Mouse (Mus musculus) neural tube, embryonic 15.5 days (tissue): ENCODE measurements around the gene Retreg2. TPM values are rescaled to one million over a fixed set of nuclear protein-coding genes. Genes with fewer than 3 reads are reported as not detected.

Experiments
- ATAC-seq: fragments of 200-750 bp; cut with Nextera tagmentation; 2 replicates; pipeline ENCODE4 v1.8.0; 2017; ENCODE audit warnings: mild to moderate bottlenecking, moderate TSS enrichment, moderate library complexity; ENCODE audit not compliant: low FRiP score
- H3K27ac ChIP-seq: fragments of 300-500 bp; sonication (generic); replicated peaks from 2 replicates; pipeline ENCODE4 v1.5.1; 2015; ENCODE audit warnings: mild to moderate bottlenecking, inconsistent platforms
- H3K27me3 ChIP-seq: fragments of 300-500 bp; sonication (generic); replicated peaks from 2 replicates; pipeline ENCODE4 v1.6.1; 2015; ENCODE audit warnings: inconsistent platforms
- H3K36me3 ChIP-seq: fragments of 300-500 bp; sonication (generic); 2 replicates; pipeline ENCODE4 v1.6.1; 2015; ENCODE audit warnings: inconsistent platforms
- H3K4me1 ChIP-seq: fragments of 300-500 bp; sonication (generic); 2 replicates; pipeline ENCODE4 v1.6.1; 2015; ENCODE audit warnings: inconsistent platforms
- H3K4me2 ChIP-seq: fragments of 300-500 bp; sonication (generic); 2 replicates; pipeline ENCODE4 v1.6.1; 2015; ENCODE audit warnings: inconsistent platforms, mild to moderate bottlenecking, moderate library complexity
- H3K4me3 ChIP-seq: fragments of 300-500 bp; sonication (generic); replicated peaks from 2 replicates; pipeline ENCODE4 v1.5.1; 2015; ENCODE audit warnings: mild to moderate bottlenecking, inconsistent platforms
- H3K9ac ChIP-seq: fragments of 300-500 bp; sonication (generic); replicated peaks from 2 replicates; pipeline ENCODE4 v1.6.1; 2015; ENCODE audit warnings: mild to moderate bottlenecking, inconsistent platforms
- H3K9me3 ChIP-seq: fragments of 300-500 bp; sonication (generic); replicated peaks from 2 replicates; pipeline ENCODE4 v1.6.1; 2016; ENCODE audit warnings: inconsistent platforms
- WGBS: fragments of 180-500 bp; shearing (Covaris S2); methylation state at CpG from one replicate; pipeline ENCODE4 v1.1.7; 2015; ENCODE audit warnings: mixed read lengths; 5-methylcytosine and 5-hydroxymethylcytosine counted together
- polyA plus RNA-seq: library from polyadenylated mRNA; unstranded; fragments of >200 nt; fragmentation: Nextera tagmentation; extraction: Ambion mirVana; gene quantifications from 2 replicates; pipeline ENCODE4 v1.2.1, GENCODE M21; 2015

Retreg2 gene
- polyA plus RNA-seq, 1 experiment from 2014 or later: 140 TPM

GRCm38 (mm10) chr1:75179334-75180104 lies 36.9 kb downstream of the Retreg2 start:
- WGBS: 7% methylated on average over 23 of the region's 23 CpGs
- peak; percentile 48 for ATAC-seq

DNA sequence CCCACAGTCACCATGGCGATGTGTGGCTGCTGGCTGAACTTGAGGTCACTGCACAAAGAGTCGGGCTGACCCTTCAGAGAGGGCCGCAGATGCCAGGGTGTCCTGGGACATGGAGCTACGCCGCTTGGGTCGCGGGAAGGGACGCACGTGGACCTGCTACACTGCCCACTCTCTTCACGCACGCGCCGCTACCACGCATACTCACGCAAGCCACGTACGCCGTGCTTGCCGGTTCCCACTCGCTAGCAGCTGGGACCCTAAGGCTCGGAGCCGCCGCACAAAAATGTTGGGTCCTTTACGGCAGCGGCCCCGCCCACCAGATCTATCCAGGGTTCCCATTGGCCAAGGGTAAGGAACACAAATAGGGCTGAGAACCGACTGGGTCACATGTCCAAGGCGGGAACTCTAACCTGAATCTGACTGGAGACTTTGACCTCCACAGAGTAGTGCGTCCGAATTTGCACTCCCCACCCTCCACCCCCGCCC lies 37.6 kb downstream of the Retreg2 start, which contains the start of gene Abcb6:
Gene Abcb6, minus strand, starts transcription at position 288 of the 486 bp plus-strand sequence.
- no peaks in the 10 kb centered on the region for H3K9me3 ChIP-seq
- peak; percentile 94 for ATAC-seq
- H3K4me2 ChIP-seq: peak within 1 kb of the TSS; percentile 100
- no peaks in the 10 kb centered on the region for H3K27me3 ChIP-seq
- H3K36me3 ChIP-seq: peaks cover 64% of the 10 kb centered on the region
- H3K27ac ChIP-seq: peak within 1 kb of the TSS; percentile 74
- peak within 1 kb of the TSS; percentile 69 for H3K9ac ChIP-seq
- peak within 1 kb of the TSS; percentile 67 for H3K4me3 ChIP-seq
- WGBS: under 1% methylated on average over 31 of the region's 31 CpGs
- H3K4me1 ChIP-seq: peaks cover 30% of the 10 kb centered on the region

More at GRCm38 (mm10) chr1:75179334-75180104, 36.9 kb downstream of the Retreg2 start:
- peak overlapping the region; percentile 74 for H3K27ac ChIP-seq
- H3K9me3 ChIP-seq: no peaks in the 10 kb centered on the region
- peak overlapping the region; percentile 100 for H3K4me2 ChIP-seq
- peaks cover 30% of the 10 kb centered on the region for H3K4me1 ChIP-seq
- peaks cover 64% of the 10 kb centered on the region for H3K36me3 ChIP-seq
- H3K27me3 ChIP-seq: no peaks in the 10 kb centered on the region
- H3K9ac ChIP-seq: peak overlapping the region; percentile 69
- peak overlapping the region; percentile 67 for H3K4me3 ChIP-seq

GRCm38 (mm10) chr1:75180741-75181140 lies 38.2 kb downstream of the Retreg2 start:
- Histone ChIP-seq H3K27ac (no peak overlapping the region), H3K27me3 (no peaks in the 10 kb centered on the region), H3K9ac (no peak overlapping the region), H3K36me3 (peaks cover 64% of the 10 kb centered on the region), H3K9me3 (no peaks in the 10 kb centered on the region), H3K4me2 (peak overlapping the region; percentile 100), H3K4me3 (peak overlapping the region; percentile 67), H3K4me1 (peaks cover 30% of the 10 kb centered on the region)
- 39% methylated on average over 6 of the region's 7 CpGs for WGBS
- no peak for ATAC-seq

DNA sequence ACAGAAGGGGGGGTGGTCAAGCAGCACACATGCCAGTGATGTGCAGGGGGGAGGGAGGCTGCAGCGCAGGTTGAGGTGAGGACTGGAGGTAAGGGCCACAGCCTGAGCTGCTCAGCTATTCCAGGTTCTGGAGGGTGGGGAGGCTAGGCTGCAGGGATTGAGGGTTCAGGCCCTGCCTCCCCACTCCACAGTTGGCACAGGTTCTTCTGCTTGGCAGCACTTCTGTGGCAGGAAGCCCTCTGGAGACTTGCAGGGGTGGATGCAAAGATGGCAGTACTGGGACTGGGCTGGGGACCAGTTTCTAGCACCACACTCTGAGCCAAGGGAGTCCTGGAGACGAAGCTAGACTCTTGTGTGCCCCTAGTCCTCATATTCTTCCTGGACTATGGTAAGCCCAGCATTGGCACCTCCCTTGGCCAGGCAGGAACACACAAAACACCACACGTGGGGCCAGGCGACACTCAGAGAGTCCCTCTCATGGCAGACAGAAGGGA lies 38.8 kb downstream of the Retreg2 start:
- 84% methylated on average over 4 of the region's 4 CpGs for WGBS
- no peak overlapping the region for H3K9ac ChIP-seq
- no peak overlapping the region for H3K4me3 ChIP-seq
- H3K9me3 ChIP-seq: no peaks in the 10 kb centered on the region
- ATAC-seq: no peak
- H3K27ac ChIP-seq: no peak overlapping the region
- peaks cover 64% of the 10 kb centered on the region for H3K36me3 ChIP-seq
- no peak overlapping the region for H3K4me2 ChIP-seq
- H3K4me1 ChIP-seq: peaks cover 30% of the 10 kb centered on the region
- H3K27me3 ChIP-seq: no peaks in the 10 kb centered on the region

- Histone ChIP-seq H3K4me3 (no peak overlapping the region), H3K4me2 (no peak overlapping the region), H3K4me1 (peaks cover 30% of the 10 kb centered on the region), H3K36me3 (peaks cover 68% of the 10 kb centered on the region), H3K9ac (no peak overlapping the region), H3K9me3 (no peaks in the 10 kb centered on the region), H3K27ac (no peak overlapping the region), H3K27me3 (no peaks in the 10 kb centered on the region)
- 77% methylated on average over 4 of the region's 4 CpGs for WGBS
- ATAC-seq: no peak
Measured at GRCm38 (mm10) chr1:75182160-75182559, 39.6 kb downstream of the Retreg2 start.

DNA sequence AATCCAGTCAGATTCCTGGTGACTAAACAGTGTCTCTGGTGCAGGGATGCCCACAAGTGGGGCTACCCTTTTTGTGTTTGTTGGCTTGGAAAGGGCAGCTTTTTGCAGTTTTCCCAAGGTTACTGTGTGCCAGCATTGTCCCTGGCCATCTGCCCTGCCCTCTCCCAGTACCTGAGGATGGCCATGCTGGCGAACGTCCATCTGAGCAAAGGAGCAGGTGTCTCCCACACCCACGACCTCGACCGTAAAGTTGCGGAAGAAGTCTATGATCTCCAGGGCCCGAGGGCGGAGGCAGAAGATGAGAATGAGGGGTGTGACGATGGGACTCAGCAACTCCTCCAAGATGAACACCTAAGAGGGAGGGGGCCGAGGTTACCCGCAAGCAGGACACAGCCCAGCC lies 42.9 kb downstream of the Retreg2 start:
- no peaks in the 10 kb centered on the region for H3K9me3 ChIP-seq
- no peak overlapping the region for H3K9ac ChIP-seq
- H3K4me2 ChIP-seq: no peak overlapping the region
- H3K4me1 ChIP-seq: peaks cover 11% of the 10 kb centered on the region
- H3K36me3 ChIP-seq: peaks cover 80% of the 10 kb centered on the region
- 94% methylated on average over 11 of the region's 11 CpGs for WGBS
- no peak overlapping the region for H3K4me3 ChIP-seq
- no peak for ATAC-seq
- no peak overlapping the region for H3K27ac ChIP-seq
- no peaks in the 10 kb centered on the region for H3K27me3 ChIP-seq

DNA sequence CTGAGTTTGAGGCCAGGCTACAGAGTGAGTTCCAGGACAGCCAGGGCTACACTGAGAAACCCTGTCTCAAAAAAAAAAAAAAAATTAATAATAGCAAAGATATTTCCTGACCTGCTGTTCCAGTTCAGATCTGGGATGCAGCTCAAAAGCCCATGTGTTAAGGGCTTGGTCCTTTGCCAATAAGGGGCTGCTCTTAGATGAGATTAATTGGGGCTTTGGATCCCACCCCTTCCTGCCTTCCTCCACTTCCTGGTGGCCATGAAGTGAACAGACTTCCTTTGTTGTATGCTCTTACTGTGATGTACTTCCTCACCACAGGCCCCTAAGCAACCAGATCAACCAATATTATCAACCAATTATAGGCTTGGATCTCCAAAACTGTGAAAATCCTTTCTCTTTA lies 44.5 kb downstream of the Retreg2 start:
- Histone ChIP-seq H3K27me3 (no peaks in the 10 kb centered on the region), H3K9me3 (no peaks in the 10 kb centered on the region), H3K27ac (no peak overlapping the region), H3K4me3 (no peak overlapping the region), H3K4me1 (peaks cover 16% of the 10 kb centered on the region), H3K9ac (no peak overlapping the region), H3K4me2 (no peak overlapping the region), H3K36me3 (peaks cover 72% of the 10 kb centered on the region)
- ATAC-seq: no peak

DNA sequence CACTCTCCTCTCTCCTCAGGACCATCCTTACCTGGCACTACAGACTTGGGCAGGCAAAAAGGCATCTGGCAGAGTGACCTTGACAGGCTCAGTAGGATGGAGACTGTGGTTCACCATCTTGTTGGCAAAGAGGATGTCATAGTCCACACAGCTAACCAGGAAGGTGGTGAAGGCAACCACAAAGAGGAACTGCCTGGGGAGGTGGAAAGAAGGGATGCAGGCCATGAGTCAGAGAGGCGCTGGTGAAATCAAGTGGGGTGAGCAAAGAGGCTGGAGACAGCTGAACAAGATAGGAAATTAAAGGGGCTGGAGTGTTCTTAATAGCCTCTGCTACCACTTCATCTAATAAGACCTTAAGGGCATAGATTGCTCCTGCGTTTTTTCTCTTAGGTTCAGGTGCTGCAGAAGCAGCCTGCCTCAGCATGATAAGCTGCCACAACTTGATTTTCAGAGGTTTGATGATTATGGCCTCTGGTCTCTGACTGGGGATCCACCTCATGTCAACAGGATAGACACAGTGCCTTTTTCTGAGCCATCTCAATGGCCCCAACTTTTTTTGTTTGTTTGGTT lies 45.4 kb downstream of the Retreg2 start:
- H3K27ac ChIP-seq: no peak overlapping the region
- ATAC-seq: no peak
- no peak overlapping the region for H3K4me2 ChIP-seq
- no peaks in the 10 kb centered on the region for H3K9me3 ChIP-seq
- H3K36me3 ChIP-seq: peaks cover 63% of the 10 kb centered on the region
- peaks cover 22% of the 10 kb centered on the region for H3K4me1 ChIP-seq
- no peak overlapping the region for H3K4me3 ChIP-seq
- 83% methylated on average over 2 of the region's 2 CpGs for WGBS
- H3K27me3 ChIP-seq: no peaks in the 10 kb centered on the region
- no peak overlapping the region for H3K9ac ChIP-seq

DNA sequence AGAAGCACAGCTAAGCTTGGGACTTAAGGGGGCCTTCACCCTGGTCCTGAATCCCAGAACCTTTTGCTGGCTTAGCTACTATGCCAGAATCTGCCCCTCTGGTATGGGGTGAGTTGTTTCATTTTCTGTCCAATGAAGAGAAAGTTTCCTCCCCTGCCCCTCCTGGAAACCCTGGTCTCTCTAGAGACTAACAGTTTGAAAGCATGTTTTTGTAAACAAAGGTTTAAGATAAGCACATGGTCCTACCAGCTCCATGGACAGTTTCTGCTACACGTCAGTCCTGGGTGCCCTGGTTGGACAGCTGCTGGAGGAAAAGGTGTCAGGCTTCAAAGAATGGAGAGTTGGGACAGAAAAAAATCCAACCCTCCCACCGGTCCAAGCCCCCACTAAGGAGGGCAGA lies 48.0 kb downstream of the Retreg2 start:
- no peak overlapping the region for H3K4me3 ChIP-seq
- H3K27me3 ChIP-seq: no peaks in the 10 kb centered on the region
- H3K27ac ChIP-seq: no peak overlapping the region
- H3K36me3 ChIP-seq: peaks cover 46% of the 10 kb centered on the region
- WGBS: 82% methylated on average over 2 of the region's 2 CpGs
- no peak overlapping the region for H3K9ac ChIP-seq
- H3K4me1 ChIP-seq: peaks cover 30% of the 10 kb centered on the region
- no peaks in the 10 kb centered on the region for H3K9me3 ChIP-seq
- H3K4me2 ChIP-seq: peak overlapping the region; percentile 97
- ATAC-seq: no peak

GRCm38 (mm10) chr1:75191258-75191621 lies 48.7 kb downstream of the Retreg2 start:
- 46% methylated on average over 5 of the region's 5 CpGs for WGBS
- Histone ChIP-seq H3K4me2 (peak overlapping the region; percentile 97), H3K4me1 (peaks cover 30% of the 10 kb centered on the region), H3K9me3 (no peaks in the 10 kb centered on the region), H3K36me3 (peaks cover 45% of the 10 kb centered on the region), H3K27ac (peak overlapping the region; percentile 97), H3K9ac (peak overlapping the region; percentile 69), H3K4me3 (peak overlapping the region; percentile 67), H3K27me3 (no peaks in the 10 kb centered on the region)
- ATAC-seq: no peak

DNA sequence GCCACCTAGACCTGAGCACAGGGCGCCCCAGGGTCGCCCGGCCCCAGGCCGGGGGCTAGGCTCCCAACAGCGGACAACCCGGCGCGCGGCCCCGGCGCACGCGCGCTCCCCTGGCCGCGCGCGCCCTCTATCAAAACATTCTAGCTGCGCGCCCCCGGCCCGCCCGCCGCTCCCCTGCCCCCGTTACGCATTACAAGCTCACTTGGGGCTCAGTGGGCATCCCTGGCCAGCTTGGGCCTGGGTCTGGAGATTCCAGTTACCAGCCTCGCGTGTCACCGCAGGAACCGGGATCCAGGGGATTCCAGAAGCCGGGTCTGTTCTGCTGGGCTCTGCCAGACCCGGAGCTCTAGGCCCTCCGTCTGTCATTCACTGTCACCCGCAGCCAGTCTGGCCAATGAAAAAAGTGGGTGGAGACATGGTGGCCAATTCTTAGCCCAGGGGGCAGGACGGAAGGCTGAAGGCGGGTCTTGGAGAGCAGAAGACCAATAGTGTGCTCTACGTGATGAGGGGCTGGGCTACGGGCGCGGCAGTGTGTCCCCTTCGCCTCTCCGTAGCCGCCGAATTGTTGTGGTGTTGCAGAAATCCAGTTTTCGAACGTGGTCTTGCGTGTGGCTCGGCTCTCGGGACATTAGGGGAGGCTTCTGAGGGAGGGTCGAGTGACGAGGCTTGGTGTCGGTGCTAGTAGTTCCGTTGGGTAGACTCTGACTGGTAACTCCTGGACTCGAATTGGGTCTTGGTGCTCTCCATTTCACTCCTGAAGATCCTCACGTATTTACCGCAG lies 49.2 kb downstream of the Retreg2 start, which contains the start of the genes Ankzf1 and Atg9a:
Gene Ankzf1, plus strand, starts transcription at position 530 of the 781 bp plus-strand sequence.
Gene Atg9a, minus strand, starts transcription at position 575 of the 781 bp plus-strand sequence.
- H3K4me1 ChIP-seq: peaks cover 30% of the 10 kb centered on the region
- H3K36me3 ChIP-seq: peaks cover 45% of the 10 kb centered on the region
- H3K27me3 ChIP-seq: no peaks in the 10 kb centered on the region
- peak within 1 kb of the TSS; percentile 97 for H3K4me2 ChIP-seq
- ATAC-seq: peak; percentile 99
- no peaks in the 10 kb centered on the region for H3K9me3 ChIP-seq
- H3K27ac ChIP-seq: peak within 1 kb of the TSS; percentile 97
- WGBS: under 1% methylated on average over 56 of the region's 56 CpGs
- H3K9ac ChIP-seq: peak within 1 kb of the TSS; percentile 91
- peak within 1 kb of the TSS; percentile 67 for H3K4me3 ChIP-seq
